Mouse (Mus musculus) heart, postnatal 0 days (tissue): ENCODE data around the gene Pde6g.

ENCODE experiments used
- CTCF ChIP-seq: IDR thresholded peaks from 2 replicates; pipeline ENCODE4 v1.5.1; 2016; ENCODE audit warnings: antibody characterized with exemption, control low read depth, low read depth
- EP300 ChIP-seq: IDR thresholded peaks from 2 replicates; pipeline ENCODE4 v1.6.1; 2016; ENCODE audit warnings: antibody characterized with exemption, low read depth

DNA sequence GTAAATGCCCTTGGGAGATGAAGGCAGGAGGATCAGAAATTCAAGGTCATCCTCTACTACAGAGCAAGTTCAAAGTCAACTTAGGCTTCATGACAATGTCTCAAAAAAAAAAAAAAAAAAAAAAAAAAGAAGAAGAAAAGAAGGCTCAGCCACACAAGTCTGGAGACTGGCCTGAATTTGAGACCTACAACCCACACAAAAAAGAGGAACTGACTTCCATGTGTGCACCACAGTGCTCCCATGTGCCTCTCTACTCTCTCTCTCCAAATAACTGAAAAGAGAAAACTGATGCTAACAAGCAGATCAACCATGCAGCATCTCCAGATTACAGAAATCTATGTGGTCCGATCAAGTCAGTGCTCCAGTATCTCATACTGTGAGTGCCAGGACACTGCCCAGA, 48.5 kb downstream of the Pde6g start:
- TF ChIP-seq CTCF (no peak), EP300 (no peak)
